Mouse (Mus musculus): ENCODE data around the gene Coro1a. TPM values are rescaled to one million over a fixed set of nuclear protein-coding genes. Genes with fewer than 3 reads are reported as not detected.

Gene Coro1a
- polyA plus RNA-seq, 1 experiment from 2014 or later = 40.3 TPM

Other genes starting within 250 kb of the Coro1a start
- 0.33 TPM in 2 replicates for gene Atp2a1, start 244.7 kb downstream of the Coro1a start, polyA plus RNA-seq (2016; fragmentation: Nextera tagmentation; extraction: Ambion mirVana)
- 49.2 and 50.8 TPM in 2 replicates for gene Sh2b1, start 232.4 kb downstream of the Coro1a start, polyA plus RNA-seq (2016; fragmentation: Nextera tagmentation; extraction: Ambion mirVana)
- 180 and 183 TPM in 2 replicates for gene Tufm, start 220.4 kb downstream of the Coro1a start, polyA plus RNA-seq (2016; fragmentation: Nextera tagmentation; extraction: Ambion mirVana)
- gene Atxn2l, start 204.3 kb downstream of the Coro1a start, polyA plus RNA-seq (2016; fragmentation: Nextera tagmentation; extraction: Ambion mirVana) = 49.0 and 55.3 TPM in 2 replicates
- 230 and 233 TPM in 2 replicates for gene Eif3c, start 141.4 kb downstream of the Coro1a start, polyA plus RNA-seq (2016; fragmentation: Nextera tagmentation; extraction: Ambion mirVana)
- gene Apobr, start 122.8 kb downstream of the Coro1a start, polyA plus RNA-seq (2016; fragmentation: Nextera tagmentation; extraction: Ambion mirVana) = 0.67 and 0.79 TPM in 2 replicates
- gene Cln3, start 122.0 kb downstream of the Coro1a start, polyA plus RNA-seq (2016; fragmentation: Nextera tagmentation; extraction: Ambion mirVana) = 20.7 and 25.8 TPM in 2 replicates
- not detected in 2 replicates for gene Il27, start 112.8 kb downstream of the Coro1a start, polyA plus RNA-seq (2016; fragmentation: Nextera tagmentation; extraction: Ambion mirVana)
- 1.3 and 2.0 TPM in 2 replicates for gene Nupr1, start 76.9 kb downstream of the Coro1a start, polyA plus RNA-seq (2016; fragmentation: Nextera tagmentation; extraction: Ambion mirVana)
- gene Sgf29, start 58.5 kb downstream of the Coro1a start, polyA plus RNA-seq (2016; fragmentation: Nextera tagmentation; extraction: Ambion mirVana) = 61.1 and 64.5 TPM in 2 replicates
- 0.16 and 0.40 TPM in 2 replicates for gene Sult1a1, start 31.4 kb downstream of the Coro1a start, polyA plus RNA-seq (2016; fragmentation: Nextera tagmentation; extraction: Ambion mirVana)
- 213 and 216 TPM in 2 replicates for gene Bola2, start 12.4 kb downstream of the Coro1a start, polyA plus RNA-seq (2016; fragmentation: Nextera tagmentation; extraction: Ambion mirVana)
- 13.5 and 14.0 TPM in 2 replicates for gene Slx1b, start 12.0 kb downstream of the Coro1a start, polyA plus RNA-seq (2016; fragmentation: Nextera tagmentation; extraction: Ambion mirVana)
- gene Mapk3, start 51.8 kb upstream of the Coro1a start, polyA plus RNA-seq (2016; fragmentation: Nextera tagmentation; extraction: Ambion mirVana) = 54.4 and 55.7 TPM in 2 replicates
- gene Gdpd3, start 58.5 kb upstream of the Coro1a start, polyA plus RNA-seq (2016; fragmentation: Nextera tagmentation; extraction: Ambion mirVana) = 0.77 and 0.98 TPM in 2 replicates
- 28.9 and 35.0 TPM in 2 replicates for gene Ypel3, start 69.2 kb upstream of the Coro1a start, polyA plus RNA-seq (2016; fragmentation: Nextera tagmentation; extraction: Ambion mirVana)
- 0.32 and 0.61 TPM in 2 replicates for gene Tbx6, start 73.7 kb upstream of the Coro1a start, polyA plus RNA-seq (2016; fragmentation: Nextera tagmentation; extraction: Ambion mirVana)
- 413 and 423 TPM in 2 replicates for gene Ppp4c, start 84.7 kb upstream of the Coro1a start, polyA plus RNA-seq (2016; fragmentation: Nextera tagmentation; extraction: Ambion mirVana)
- 2.6 and 2.9 TPM in 2 replicates for gene Fam57b, start 89.9 kb upstream of the Coro1a start, polyA plus RNA-seq (2016; fragmentation: Nextera tagmentation; extraction: Ambion mirVana)
- not detected in 2 replicates for gene 4930451I11Rik, start 123.9 kb upstream of the Coro1a start, polyA plus RNA-seq (2016; fragmentation: Nextera tagmentation; extraction: Ambion mirVana)
- gene Doc2a, start 139.6 kb upstream of the Coro1a start, polyA plus RNA-seq (2016; fragmentation: Nextera tagmentation; extraction: Ambion mirVana) = 9.8 and 10.1 TPM in 2 replicates
- 57.4 and 65.2 TPM in 2 replicates for gene Hirip3, start 154.2 kb upstream of the Coro1a start, polyA plus RNA-seq (2016; fragmentation: Nextera tagmentation; extraction: Ambion mirVana)
- 110 and 117 TPM in 2 replicates for gene Ino80e, start 154.6 kb upstream of the Coro1a start, polyA plus RNA-seq (2016; fragmentation: Nextera tagmentation; extraction: Ambion mirVana)
- gene Taok2, start 176.9 kb upstream of the Coro1a start, polyA plus RNA-seq (2016; fragmentation: Nextera tagmentation; extraction: Ambion mirVana) = 54.0 and 54.1 TPM in 2 replicates
- gene Tmem219, start 215.1 kb upstream of the Coro1a start, polyA plus RNA-seq (2016; fragmentation: Nextera tagmentation; extraction: Ambion mirVana) = 22.2 and 24.9 TPM in 2 replicates
- 17.5 and 18.0 TPM in 2 replicates for gene Kctd13, start 221.1 kb upstream of the Coro1a start, polyA plus RNA-seq (2016; fragmentation: Nextera tagmentation; extraction: Ambion mirVana)
- gene Asphd1, start 241.8 kb upstream of the Coro1a start, polyA plus RNA-seq (2016; fragmentation: Nextera tagmentation; extraction: Ambion mirVana) = 0.21 TPM in 1 of 2 replicates, not detected in the other
- 0.72 and 1.2 TPM in 2 replicates for gene Sez6l2, start 242.8 kb upstream of the Coro1a start, polyA plus RNA-seq (2016; fragmentation: Nextera tagmentation; extraction: Ambion mirVana)

Measured in forebrain, embryonic 10.5 days (tissue).